Mouse (Mus musculus) C2C12 (cell line): ENCODE data around the gene Nxpe4. TPM values are rescaled to one million over a fixed set of nuclear protein-coding genes. Genes with fewer than 3 reads are reported as not detected.

Experiments
- H3K27me3 ChIP-seq: one replicate; pipeline ENCODE4 v1.6.1; 2011; ENCODE audit not compliant: control insufficient read depth, insufficient read depth, insufficient read length
- H3K36me3 ChIP-seq: one replicate; pipeline ENCODE4 v1.6.1; 2011; ENCODE audit not compliant: control insufficient read depth, insufficient read depth
- H3K4me3 ChIP-seq: one replicate; pipeline ENCODE4 v1.5.1; 2011; ENCODE audit warnings: mild to moderate bottlenecking, control low read depth; ENCODE audit not compliant: poor library complexity, insufficient read depth, severe bottlenecking
- H3K79me2 ChIP-seq: one replicate; pipeline ENCODE4 v1.6.1; 2011; ENCODE audit not compliant: control insufficient read depth, insufficient read depth
- H3K79me3 ChIP-seq: one replicate; pipeline ENCODE4 v1.6.1; 2011; ENCODE audit warnings: low read depth, control low read depth
- H3ac ChIP-seq: one replicate; pipeline ENCODE3; 2011; ENCODE audit warnings: low read depth; ENCODE audit not compliant: control insufficient read depth, insufficient read length
- CEBPB ChIP-seq: IDR thresholded peaks from one replicate; pipeline ENCODE4 v1.6.1; 2011; ENCODE audit warnings: low read depth, mild to moderate bottlenecking, control low read depth, moderate library complexity
- CTCF ChIP-seq: IDR thresholded peaks from one replicate; pipeline ENCODE4 v1.5.1; 2011; ENCODE audit not compliant: control insufficient read depth, insufficient read depth, insufficient read length
- FOSL1 ChIP-seq: IDR thresholded peaks from one replicate; pipeline ENCODE4 v1.8.0; 2011; ENCODE audit warnings: mild to moderate bottlenecking, low read length; ENCODE audit not compliant: poor library complexity, insufficient read depth, severe bottlenecking
- MAX ChIP-seq: IDR thresholded peaks from one replicate; pipeline ENCODE4 v1.6.1; 2011; ENCODE audit warnings: mild to moderate bottlenecking, control low read depth
- MYOD1 ChIP-seq: IDR thresholded peaks from one replicate; pipeline ENCODE4 v1.6.1; 2011; ENCODE audit warnings: low read depth; ENCODE audit not compliant: control insufficient read depth, insufficient read length
- MYOG ChIP-seq: IDR thresholded peaks from one replicate; pipeline ENCODE4 v1.6.1; 2011; ENCODE audit not compliant: control insufficient read depth, insufficient read length; ENCODE audit errors: extremely low read depth
- USF1 ChIP-seq: IDR thresholded peaks from one replicate; pipeline ENCODE4 v1.6.1; 2011; ENCODE audit warnings: low read depth, mild to moderate bottlenecking, control low read depth, moderate library complexity
- polyA plus RNA-seq: library from polyadenylated mRNA; unstranded; fragments of >200 nt; fragmentation: generic; extraction: Trizol; gene quantifications from one replicate; pipeline ENCODE4 v1.2.1, GENCODE M21; 2012; ENCODE audit warnings: missing spikeins

Gene Nxpe4
- polyA plus RNA-seq, 1 experiment = 0.02 TPM

GRCm38 (mm10) chr9:48360826-48361225, 199.0 kb downstream of the Nxpe4 start:
- no peaks in the 10 kb centered on the region for H3K27me3 ChIP-seq
- TF ChIP-seq MYOD1 (no peak), MAX (no peak), CEBPB (no peak), FOSL1 (no peak), CTCF (no peak), MYOG (no peak), USF1 (no peak)
- no peak overlapping the region for H3ac ChIP-seq
- no peak overlapping the region for H3K4me3 ChIP-seq
- H3K36me3 ChIP-seq = no peaks in the 10 kb centered on the region
- no peaks in the 10 kb centered on the region for H3K79me2 ChIP-seq
- no peaks in the 10 kb centered on the region for H3K79me3 ChIP-seq

DNA sequence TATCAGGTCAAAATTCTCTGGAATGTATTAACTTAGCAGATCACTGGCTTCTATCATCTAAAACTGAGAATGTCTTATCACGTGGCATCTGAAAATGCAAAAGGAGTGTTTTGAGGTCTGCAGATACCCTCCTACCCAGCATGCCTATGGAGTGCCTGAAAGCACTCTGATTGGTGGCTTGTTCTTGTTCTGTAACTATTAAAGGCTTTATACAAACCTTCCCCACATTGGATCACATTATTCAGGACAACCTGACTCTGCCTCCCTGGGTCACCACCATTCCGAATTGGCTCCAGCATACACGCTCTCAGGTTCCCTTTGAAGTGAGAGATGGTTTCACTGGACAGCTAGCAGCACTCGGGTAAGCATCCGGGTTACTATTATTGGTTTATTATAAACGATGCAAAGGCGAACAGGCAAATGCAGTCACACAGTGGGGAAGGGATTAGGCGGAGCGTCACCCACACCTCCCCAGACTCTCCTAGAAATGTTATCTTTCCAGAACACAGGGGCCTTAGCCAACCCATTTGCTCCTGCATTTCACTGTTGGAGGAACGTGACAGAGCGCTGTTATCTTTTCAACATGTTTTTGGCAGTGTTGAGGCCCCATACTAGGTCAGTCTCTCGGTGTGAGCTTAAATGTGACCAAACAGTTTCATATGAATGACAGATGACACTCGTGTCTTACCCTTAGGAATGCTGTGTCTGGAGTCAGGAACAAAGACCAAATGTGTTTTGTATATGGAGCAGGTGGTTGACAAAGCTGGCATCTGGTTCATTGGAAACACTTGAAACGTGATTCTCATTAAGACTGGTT, 200.2 kb downstream of the Nxpe4 start:
- no peak overlapping the region for H3ac ChIP-seq
- TF ChIP-seq CEBPB = no peak
- no peak for TF ChIP-seq MYOG
- TF ChIP-seq MAX = no peak
- no peak for TF ChIP-seq CTCF
- TF ChIP-seq FOSL1 = no peak
- TF ChIP-seq MYOD1 = no peak
- TF ChIP-seq USF1 = no peak
- no peaks in the 10 kb centered on the region for H3K27me3 ChIP-seq
- H3K79me2 ChIP-seq = no peaks in the 10 kb centered on the region
- H3K4me3 ChIP-seq = no peak overlapping the region
- H3K36me3 ChIP-seq = no peaks in the 10 kb centered on the region
- H3K79me3 ChIP-seq = no peaks in the 10 kb centered on the region

GRCm38 (mm10) chr9:48362743-48363142, 200.9 kb downstream of the Nxpe4 start:
- Histone ChIP-seq H3K27me3 (no peaks in the 10 kb centered on the region), H3K4me3 (no peak overlapping the region), H3K36me3 (no peaks in the 10 kb centered on the region), H3K79me2 (no peaks in the 10 kb centered on the region), H3K79me3 (no peaks in the 10 kb centered on the region), H3ac (no peak overlapping the region)
- no peak for TF ChIP-seq FOSL1
- TF ChIP-seq MYOD1 = no peak
- TF ChIP-seq MAX = no peak
- no peak for TF ChIP-seq MYOG
- no peak for TF ChIP-seq CEBPB
- no peak for TF ChIP-seq USF1

GRCm38 (mm10) chr9:48373232-48373878, 211.5 kb downstream of the Nxpe4 start:
- Histone ChIP-seq H3K27me3 (no peaks in the 10 kb centered on the region), H3K79me3 (no peaks in the 10 kb centered on the region), H3K4me3 (no peak overlapping the region), H3K36me3 (no peaks in the 10 kb centered on the region), H3ac (no peak overlapping the region), H3K79me2 (no peaks in the 10 kb centered on the region)
- TF ChIP-seq MYOD1 (no peak), USF1 (no peak), CTCF (no peak), CEBPB (no peak), MAX (no peak), MYOG (no peak), FOSL1 (no peak)

DNA sequence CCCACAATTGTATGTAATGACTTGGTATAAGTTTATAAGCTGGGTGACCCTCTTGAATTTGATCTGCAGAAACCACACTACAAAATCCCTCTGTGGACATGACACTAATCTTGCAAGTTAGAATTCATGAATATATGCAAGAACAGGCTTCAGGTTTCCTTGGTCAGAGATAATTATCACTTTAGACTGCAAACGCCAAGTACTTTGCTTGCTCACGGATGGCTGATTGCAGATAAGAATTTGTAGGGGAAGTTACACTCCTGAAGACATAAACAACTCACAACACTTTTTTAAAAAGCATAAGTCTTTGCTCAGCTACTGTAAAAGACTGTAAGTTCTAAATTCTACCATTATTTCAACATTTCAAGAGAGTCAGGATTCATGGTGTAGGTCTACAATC, 212.5 kb downstream of the Nxpe4 start:
- Histone ChIP-seq H3ac (no peak overlapping the region), H3K4me3 (no peak overlapping the region), H3K79me3 (no peaks in the 10 kb centered on the region), H3K79me2 (no peaks in the 10 kb centered on the region), H3K36me3 (no peaks in the 10 kb centered on the region), H3K27me3 (no peaks in the 10 kb centered on the region)
- TF ChIP-seq CEBPB (no peak), MAX (no peak), MYOG (no peak), MYOD1 (no peak)

- no peaks in the 10 kb centered on the region for H3K79me3 ChIP-seq
- H3ac ChIP-seq = no peak overlapping the region
- no peaks in the 10 kb centered on the region for H3K27me3 ChIP-seq
- no peaks in the 10 kb centered on the region for H3K79me2 ChIP-seq
- TF ChIP-seq MYOD1 = no peak
- TF ChIP-seq FOSL1 = no peak
- no peak for TF ChIP-seq CEBPB
- TF ChIP-seq MYOG = no peak
- TF ChIP-seq USF1 = no peak
- TF ChIP-seq MAX = no peak
- no peak for TF ChIP-seq CTCF
- H3K36me3 ChIP-seq = no peaks in the 10 kb centered on the region
- H3K4me3 ChIP-seq = no peak overlapping the region
These were observed 226.6 kb downstream of the Nxpe4 start for GRCm38 (mm10) chr9:48388451-48388850.
